Mouse (Mus musculus): Measurements from ENCODE around the gene Snx13.

Gene Snx13

DNA sequence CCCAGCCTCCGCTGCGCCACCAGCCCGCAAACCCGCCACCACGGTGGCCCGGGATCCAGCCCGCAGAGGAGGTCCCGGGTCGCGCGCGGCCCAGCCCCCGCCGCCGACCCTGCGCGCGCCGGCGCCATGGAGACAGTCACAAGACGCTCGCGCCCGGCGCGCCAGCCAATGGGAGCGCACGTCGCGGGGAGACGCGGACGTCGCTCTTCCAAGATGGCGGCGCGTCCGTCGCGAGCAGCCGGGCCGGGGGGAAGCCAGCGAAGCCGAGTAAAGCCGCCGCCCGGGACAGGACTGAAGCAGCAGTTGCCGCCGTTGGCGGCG lies at the start of gene Snx13:
Snx13 (plus strand) TSS at position 188 of the 321 bp plus-strand sequence.
- peak; percentile 82 to 84 for DNase-seq (ENCODE audit: low spot score in 2 of 2)

DNA sequence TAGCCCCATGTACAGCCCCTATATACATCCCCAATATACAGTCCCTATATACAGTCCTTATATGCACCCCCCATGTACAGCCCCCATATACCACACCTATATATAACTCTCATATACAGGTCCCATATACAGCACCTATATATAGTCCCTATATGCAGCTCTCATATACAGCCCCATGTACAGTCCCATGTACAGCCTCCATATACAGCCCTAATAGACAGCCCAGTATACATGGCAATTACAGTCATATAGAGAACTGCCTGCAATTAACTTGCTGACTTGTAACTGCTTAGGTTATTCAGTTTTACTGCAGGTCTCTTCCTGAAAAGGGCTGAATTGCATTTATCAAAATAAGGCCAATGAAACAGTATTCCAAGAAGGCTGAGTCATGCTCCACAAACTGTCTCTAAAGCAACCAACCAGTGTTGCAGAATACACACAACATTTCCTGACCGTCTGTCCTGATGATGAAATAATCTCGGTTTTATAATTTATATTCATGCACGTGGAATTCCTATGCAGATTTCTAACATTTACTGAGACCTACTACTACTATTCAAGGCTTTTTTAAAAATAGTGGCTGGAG lies 49.3 kb upstream of the Snx13 start:
- no peak for DNase-seq (ENCODE audit: low spot score in 2 of 2)

DNA sequence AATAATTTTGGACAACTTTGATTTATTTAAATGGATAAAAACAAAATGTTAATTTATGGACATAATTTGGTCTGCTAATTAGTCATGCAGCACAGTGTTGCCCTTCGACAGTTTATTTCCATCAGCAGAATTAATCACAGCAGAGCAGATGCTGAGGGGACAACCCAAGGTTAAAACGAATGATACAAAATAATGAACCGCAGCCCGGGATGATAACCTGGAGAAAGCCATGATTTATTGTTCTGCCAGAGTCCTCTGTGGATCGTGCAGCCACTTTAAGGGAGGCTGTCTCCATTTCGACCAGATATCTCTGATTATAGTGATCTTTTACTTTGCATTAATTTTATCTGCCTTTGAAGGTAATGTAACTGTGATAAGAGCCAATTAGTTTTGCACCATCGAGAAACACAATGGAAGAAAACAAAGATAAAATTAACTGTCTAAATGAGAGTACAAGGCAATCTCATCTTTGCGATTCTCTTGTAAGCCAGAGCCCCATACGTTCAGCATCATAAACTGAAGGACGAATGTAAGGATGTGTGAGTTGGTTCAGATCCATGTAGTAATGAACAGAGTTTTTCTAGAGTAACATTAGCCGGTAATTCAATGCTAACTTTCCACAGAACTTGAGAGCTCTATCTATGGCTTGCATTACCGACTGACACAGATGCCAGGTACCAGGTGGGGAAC lies 48.1 kb upstream of the Snx13 start:
- no peak for DNase-seq (ENCODE audit: low spot score in 2 of 2)

DNA sequence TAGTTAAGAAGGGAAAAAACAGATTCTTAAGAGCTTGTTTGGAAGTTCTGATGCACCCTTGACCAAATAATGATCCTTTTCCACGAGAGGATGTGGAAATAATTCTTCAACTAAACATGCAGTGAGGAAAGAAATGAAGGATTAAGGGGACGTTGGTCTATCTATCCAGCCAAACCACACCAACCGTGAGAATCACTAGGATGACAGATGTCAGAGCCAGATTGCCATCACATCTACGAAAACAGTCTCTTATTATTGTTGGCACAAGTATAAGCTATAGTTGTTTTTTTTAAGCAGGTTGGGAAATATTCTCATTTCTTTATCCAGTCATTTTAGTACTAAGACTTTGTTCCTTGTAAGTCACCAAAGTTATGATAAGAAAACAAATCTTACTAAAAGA lies 46.7 kb upstream of the Snx13 start:
- no peak for DNase-seq (ENCODE audit: low spot score in 2 of 2)

DNA sequence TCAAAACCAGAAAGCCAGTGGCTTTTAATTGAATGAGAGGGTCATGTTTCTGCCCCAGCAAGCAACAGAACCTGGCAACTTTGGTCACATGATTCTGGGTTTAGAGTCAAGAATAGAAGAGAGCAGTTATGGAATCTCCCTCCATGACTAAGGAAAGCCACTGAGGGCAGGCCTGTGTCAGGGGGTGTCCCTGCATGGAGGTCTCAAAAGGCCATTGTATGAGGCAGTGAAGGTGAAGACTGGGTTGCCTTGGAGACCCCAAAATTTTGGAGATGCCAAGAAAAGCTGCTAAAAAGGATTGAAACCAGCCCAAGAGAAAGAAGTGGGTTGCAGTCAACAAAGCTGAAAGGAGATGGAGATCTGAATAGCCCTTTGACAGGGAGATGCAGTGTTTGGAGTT lies 41.2 kb upstream of the Snx13 start:
- DNase-seq (ENCODE audit: low spot score in 2 of 2) = no peak

DNA sequence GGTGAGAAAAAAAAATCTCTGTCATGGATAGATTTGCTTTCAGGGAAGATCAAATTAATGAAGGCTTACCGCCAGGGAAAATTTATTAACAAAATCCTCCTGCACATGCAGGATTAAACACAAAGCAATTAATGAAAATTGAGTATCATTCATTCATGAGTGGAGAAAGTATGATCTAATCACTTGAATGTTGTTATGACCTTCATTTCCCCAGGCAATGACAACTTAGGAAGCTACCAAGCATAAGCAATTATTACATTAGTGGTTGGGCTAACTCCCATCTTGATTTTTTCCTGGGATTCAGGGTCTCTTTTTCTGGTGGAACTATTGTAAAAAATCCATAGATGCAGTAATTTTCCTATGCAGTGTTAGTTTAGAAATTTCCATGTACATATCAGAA lies 39.1 kb upstream of the Snx13 start:
- no peak for DNase-seq (ENCODE audit: low spot score in 2 of 2)

DNA sequence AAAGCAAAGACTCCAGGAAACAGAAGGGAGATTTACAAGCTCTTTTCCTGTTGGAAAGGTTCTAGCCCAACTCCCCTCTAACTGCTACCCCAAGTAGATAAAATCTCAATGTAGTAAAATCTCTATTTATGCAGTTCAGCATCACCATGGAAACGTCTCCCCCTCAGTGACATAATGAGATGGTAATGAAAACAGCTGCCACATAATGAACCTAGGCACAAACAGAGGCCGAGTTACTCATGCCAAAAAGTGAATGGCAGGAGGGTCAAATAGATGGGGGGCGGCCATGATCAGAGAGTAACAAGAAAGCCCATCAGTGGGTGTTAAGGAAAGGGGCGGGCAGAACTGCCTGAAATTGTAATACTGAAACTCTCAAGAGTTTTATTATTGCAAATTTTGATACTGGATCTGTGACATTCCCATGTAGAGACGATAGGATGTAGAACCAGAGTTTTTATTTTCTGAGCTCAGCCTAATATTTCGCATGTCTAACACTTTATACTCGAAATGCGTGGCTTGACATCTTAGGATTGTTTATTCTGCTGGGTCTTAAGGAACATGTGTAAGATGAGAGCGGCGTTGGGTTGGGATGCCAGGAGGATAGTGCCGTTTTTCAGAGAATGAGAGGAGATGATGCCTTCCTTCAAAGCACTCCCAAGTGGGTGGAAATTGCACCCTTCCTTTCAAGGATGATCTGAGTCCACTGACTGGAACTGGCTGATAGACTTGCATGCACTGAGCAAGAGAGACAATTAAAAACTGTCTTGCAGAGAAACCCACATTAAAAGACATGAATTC lies 38.4 kb upstream of the Snx13 start:
- DNase-seq (ENCODE audit: low spot score in 2 of 2) = peak; percentile 15 to 17

DNA sequence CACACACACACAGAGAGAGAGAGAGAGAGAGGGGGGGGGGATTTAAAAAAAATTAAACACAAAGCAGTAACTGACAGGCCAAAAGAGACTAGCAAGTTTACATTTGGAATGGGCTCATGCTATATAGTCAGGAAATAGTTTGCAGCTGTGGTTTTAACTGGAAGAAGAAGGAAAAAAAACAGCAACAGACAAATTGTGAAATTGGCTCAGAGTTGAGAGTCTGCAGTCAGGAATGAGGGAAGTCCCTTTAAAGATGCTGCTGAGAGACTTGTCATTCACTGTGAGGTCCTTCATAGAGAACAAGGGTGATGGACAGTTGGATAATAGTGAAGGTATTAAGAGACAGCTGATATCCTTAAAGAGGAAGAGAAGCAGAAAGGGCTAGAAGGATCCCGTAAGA lies 35.5 kb upstream of the Snx13 start:
- no peak for DNase-seq (ENCODE audit: low spot score in 2 of 2)

DNA sequence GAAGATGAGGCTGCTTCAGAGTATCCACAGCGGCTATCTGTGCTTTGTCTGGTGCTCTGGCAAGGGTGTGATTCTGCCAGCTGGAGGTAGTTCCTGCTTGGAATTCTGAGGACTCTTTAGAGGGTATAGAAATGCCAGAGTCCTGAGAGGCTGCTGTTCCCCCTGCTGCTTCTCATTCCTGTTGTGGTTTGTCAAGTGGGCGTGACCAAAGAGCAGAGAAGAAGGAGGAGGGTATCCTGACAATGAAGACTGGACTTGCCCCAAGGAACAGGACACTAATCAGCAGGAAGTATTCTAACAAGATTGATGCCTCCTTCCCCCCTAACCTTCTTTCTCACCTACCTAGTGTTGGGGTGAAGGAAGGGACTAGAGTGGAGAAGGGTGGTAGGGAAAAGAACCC lies 33.0 kb upstream of the Snx13 start:
- DNase-seq (ENCODE audit: low spot score in 2 of 2) = no peak

DNA sequence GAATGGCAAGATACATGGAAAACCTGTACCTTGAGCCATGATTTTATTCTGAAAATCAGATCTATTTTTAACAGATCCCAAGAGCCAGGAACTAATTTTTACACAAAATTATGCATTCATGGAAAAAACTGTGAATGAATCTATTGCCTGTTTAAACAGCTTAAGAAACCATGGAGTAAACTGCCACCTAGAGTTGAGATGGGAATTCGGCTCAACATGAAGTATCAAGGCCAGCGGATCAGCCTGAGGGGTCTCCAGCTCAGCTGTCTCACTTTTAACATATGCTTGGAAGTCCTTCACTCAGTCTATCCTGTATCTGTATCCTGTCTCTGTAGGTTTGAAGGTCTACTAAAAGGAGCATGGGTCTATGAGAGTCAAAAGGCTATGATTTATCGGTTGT lies 30.9 kb upstream of the Snx13 start:
- no peak for DNase-seq (ENCODE audit: low spot score in 2 of 2)

DNA sequence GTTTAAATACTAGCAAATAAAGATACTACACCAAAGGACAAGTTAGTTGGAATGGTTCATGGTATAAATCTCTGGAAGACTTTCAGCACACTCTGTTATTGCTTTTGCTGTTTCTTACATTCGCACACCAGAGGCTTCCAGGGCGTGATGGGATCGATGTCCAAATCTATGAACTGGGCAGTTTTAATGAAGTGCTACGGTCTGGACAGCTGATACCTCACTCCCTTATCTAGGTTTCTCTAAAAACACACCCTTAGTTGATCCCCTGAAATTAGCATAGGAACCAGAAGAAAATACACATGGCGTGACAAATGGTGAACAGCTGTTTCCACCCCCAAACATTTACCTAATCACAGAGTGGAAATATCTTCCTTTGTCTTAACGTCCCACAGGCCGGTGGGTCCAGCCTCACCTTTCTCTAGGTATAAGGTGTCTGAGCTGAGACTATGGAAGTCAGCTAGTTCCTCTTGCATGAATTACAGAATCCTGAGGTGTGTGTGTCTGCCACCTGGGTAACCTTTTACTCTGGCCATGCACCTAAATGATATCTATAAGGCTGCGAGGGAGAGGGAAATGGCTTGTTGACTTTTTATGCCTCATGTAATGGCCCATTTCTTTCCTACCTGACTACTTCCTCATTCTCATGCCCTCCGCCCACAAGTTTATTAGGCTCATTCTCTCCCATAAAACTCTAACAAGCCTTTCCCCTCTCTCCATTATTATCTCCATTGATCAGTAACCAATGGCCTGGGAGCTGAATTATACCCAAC lies 30.3 kb upstream of the Snx13 start:
- DNase-seq (ENCODE audit: low spot score in 2 of 2) = no peak

DNA sequence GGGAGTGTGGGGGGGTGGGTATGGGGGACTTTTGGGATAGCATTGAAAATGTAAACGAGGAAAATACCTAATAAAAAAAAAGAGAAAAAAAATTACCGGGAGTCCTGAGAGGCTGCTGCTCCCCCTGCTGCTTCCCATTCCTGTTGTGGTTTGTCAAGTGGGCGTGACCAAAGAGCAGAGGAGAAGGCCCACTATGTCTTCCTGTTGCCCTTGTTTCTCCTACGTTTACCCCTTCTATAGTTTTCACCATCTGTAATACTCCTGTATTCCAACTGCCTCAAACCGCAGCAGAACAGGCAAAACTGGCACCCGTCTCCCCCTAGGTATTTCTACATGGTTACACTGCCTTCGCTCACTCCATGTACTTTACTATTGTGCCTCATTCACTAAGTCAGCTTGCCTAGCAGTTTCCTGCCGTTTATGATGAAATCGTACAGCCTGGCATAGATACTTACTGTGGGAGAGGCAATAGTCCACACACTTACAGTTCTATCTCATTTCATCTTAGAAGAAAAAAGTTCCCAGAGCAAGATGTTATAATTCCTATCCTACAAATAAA lies 28.2 kb upstream of the Snx13 start:
- DNase-seq (ENCODE audit: low spot score in 2 of 2) = no peak

DNA sequence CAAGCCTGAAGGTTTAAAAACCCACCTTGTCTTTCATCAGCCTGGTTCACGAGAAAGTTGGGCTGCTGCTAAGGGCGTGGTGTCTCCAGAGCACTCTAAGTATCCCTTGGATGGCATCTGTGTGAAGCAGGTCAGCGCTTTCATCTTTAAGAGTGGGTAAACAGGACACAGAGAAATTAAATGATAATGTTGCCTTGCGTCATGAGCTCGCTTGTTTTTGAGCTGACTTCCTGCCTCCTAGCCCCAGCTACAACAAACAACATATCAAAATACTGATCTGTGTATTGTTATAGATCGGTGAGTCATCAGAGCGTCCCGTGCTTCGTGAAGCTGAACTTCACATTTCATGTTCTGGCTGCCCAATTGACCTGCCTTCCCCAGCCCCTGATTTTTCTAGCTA lies 25.7 kb upstream of the Snx13 start:
- no peak for DNase-seq (ENCODE audit: low spot score in 2 of 2)

DNA sequence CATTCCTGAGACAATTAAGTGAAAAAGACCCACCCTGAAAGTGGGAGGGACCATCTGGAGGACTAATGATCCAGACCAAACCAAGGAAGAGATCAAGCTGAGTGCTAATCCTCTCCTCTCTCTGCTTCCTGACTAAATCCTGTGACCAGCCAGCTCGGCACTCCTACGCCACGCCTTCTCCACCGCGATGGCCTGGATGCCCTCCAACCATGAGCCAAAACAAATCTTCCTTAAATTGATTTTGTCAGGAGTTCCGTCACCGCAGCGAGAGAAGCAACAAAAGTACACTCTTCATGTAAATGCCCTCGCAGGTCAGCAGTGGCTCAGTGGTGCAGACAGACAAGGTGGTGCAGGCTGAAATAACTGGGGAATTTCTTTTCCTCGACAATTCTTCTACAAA lies 24.9 kb upstream of the Snx13 start:
- no peak for DNase-seq (ENCODE audit: low spot score in 2 of 2)

DNA sequence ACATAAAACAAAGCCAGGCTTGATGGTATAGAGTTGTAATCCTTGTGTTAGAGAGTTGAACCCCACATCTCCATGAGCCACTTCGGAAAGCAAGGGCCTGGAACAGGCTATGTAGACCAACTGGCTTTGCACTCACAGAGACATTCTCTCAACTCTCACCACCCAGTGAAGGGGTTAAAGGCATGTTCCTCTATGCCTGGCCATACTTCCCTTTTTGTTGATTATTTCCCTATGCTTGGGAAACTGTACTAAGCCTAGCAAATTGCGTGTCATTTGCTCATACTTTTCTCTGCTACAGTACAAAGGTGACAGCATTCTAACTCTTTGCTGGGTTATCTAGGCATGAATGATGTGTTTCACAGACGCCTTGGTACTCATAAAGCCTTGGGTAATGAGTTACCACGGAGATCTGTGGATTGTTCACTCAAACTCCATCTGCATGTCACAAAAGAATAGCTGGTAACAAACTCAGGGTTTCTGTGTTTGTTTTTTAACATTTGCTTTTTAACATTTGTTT lies 21.0 kb upstream of the Snx13 start:
- no peak for DNase-seq (ENCODE audit: low spot score in 2 of 2)

DNA sequence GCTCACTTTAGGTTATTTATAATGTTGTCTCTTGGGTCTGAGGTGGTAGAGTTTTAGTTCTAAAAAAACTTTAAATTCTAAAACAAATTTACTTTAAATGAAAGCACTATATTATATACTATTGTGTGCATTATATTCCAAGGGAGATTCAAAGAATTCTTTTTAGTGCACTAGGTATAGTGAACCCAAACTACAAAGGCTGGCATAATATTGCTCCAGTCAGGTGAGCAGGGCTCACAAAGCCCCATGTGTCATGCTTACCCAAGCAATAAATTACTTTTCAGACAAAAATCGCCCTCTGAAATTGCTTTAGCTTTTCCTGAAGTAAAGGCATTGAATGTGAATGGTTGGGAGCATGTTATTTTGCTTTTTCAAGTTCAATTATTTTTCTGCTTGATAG lies 19.5 kb upstream of the Snx13 start:
- no peak for DNase-seq (ENCODE audit: low spot score in 2 of 2)

DNA sequence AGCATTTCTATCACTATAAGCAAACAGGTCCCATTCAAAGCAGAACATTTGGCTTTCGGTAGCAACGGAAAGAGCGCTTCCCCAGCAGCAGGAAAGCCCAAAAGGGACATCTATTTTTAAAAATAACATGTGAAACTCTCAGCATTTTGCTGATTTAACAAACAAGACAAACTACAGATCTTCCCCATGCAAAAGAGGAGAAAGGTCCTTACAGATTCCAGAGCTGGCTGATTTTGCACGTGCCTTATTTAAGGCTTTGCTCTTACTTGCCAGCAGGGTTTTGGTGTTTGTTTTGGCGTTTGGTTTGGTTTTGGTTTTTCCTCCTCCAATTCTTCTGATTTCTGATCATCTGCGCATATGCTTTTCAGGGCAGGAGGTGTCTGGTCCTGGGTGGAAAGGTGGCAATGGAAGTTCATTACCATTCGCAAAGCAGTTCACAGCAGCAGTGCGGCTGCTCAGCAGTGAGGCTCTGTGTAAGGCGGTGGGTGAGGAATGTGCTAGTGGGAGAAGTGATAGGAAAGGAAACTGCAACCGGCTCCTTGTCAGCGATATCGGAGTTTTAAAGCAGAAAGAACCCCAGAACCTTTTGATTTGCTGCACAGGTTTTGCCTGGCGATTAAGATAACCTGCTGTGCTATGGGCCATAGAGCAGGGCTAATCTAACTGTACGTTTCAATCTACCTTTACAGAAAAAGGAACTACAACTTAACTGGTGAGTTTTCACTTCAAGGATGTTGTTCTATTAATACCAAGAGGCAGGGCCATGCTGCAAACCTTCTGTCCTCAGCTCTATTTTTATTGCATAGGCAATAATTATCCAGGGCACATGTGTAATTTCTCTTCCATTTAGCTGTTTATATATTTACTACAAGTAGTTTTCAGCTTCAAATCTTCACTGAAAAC lies 8.1 kb upstream of the Snx13 start:
- peak; percentile 23 for DNase-seq (ENCODE audit: low spot score in 2 of 2)

DNA sequence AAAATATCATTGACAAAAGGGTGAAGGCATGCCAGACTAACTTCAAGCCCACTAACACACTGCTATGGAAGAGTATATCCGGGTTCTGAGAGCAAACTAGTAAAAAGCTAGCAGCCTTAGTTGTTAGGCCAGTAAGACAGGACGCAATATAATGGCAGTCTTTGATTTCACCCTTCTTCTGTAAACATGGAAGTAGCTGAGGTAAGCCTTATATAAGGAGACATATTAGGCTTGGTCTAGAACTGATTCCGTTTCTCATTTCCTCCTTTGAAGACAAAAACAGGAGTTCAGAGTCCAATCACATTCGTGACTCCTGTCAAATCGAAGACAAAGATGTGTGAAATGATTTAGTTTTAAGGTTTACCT lies 7.4 kb upstream of the Snx13 start:
- no peak for DNase-seq (ENCODE audit: low spot score in 2 of 2)

DNA sequence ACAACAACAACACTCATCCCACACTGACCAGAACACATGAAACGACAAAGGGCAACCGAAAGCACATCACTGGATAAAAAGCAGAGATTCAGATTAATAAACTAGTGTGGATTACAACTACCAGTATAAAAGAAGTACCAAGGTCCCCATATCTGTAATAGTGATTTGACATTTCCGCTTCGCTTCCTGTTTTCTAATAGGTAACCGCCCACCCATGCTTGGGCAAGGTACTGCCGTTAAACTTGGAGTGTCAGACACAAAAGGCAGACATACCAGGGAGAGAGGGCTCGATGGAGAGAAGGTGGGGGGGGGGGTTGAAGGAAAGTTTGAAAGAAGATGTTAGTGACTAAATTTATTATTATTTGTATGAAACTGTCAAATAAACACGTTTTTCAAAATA lies 5.0 kb upstream of the Snx13 start:
- DNase-seq (ENCODE audit: low spot score in 2 of 2) = no peak

DNA sequence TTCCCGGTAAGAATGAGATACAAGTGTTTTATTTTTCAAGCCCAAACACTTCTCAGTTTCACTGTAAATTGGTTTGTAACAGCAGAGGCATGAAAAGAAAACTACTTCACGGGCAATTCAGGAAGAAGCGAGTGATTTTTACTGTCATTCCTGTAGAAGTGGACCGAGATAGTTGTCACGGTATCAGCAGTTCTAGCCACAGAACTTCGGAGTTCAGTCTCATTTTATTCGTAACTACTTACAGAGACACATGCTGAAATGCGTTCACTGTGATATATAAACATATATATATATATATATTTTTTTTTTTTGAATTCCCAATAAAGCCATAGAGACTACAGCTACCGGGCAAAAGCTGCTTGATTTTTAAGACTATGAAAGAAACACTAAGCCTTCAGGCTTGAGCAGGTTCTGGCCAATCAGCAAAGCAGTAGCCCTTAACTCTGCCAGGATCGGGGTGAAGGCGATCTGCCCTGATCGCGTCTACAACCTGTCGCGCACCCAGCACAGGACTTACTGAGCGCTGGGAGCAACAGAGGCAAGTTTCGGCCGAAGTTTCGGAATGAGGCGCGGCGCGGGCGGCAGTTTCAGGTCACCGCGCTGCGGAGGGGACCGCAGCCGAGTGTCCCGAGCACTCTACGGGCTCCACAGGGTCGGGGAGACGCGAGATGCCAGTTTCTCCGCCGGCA lies 532 bp upstream of the Snx13 start:
- DNase-seq (ENCODE audit: low spot score in 2 of 2) = no peak

Measured in right cerebral cortex, postnatal 36 days (tissue).